Mouse (Mus musculus): ENCODE data around the gene Spon2.

DNA sequence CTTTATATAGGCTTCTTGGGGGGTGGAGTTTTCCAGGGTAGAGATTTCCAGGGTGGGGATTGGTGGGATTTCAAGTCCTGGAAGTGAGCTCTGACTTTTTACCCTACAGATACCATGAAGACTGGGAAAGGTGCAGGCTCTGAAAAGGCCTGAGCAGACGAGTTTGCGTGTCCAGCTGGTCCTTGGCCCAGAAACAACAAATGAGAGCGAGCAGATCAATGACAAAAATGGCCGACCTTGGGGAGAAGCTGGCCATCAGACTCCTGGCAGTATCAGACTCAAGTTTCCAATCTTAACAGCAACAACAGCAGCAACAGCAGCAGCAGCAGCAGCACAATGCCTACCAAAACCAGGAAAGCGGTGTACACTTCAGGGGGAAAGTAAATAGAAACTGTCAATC is 7.4 kb upstream of the Spon2 start:
- no peak for TF ChIP-seq POLR2A (IDR thresholded peaks at IDR 0.05; ENCODE audit: control insufficient read depth, low read depth, low read length)
- no peak for TF ChIP-seq CTCF (IDR thresholded peaks at IDR 0.05; ENCODE audit: control insufficient read depth, insufficient read depth, insufficient replicate concordance, low read depth, low read length)
